Mouse (Mus musculus) ovary, adult 18-20 months (tissue): ENCODE results near the gene Myb.
"Not testable (repeated sequence)": the region's sequence is repeated elsewhere in the genome, so short reads cannot be mapped to it uniquely, and the experiment has no call there.

ENCODE experiments used
- DNase-seq: peaks from one replicate; pipeline ENCODE4 v3.0.0; 2022; ENCODE audit warnings: low spot score, mixed read lengths

Myb gene

DNA sequence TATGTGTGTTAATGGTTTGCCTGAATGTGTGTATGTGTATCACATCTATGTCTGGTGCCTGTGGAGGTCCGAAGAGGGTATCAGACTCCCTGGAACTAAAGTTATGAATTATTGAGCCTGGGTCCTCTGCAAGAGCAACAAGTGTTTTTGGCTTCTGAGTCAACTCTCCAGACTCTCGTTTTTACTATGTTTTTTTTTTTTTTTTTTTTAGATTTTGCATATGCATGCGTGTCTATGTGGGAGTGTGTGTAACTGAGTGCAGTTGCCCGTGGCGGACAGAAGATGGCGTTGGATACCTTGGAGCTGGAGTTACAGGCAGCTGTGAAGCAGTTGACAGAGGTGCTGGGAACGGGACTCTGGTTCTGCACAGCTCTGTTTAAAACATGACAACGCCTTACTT lies 7.7 kb upstream of the Myb start:
- DNase-seq = no peak

GRCm38 (mm10) chr10:21167842-21168241 lies 7.1 kb upstream of the Myb start:
- DNase-seq = no peak

- no peak for DNase-seq
These were observed 6.4 kb upstream of the Myb start for GRCm38 (mm10) chr10:21167165-21167564.

- DNase-seq = no peak
These were observed 4.6 kb upstream of the Myb start for GRCm38 (mm10) chr10:21165411-21165810.

GRCm38 (mm10) chr10:21162124-21162523 lies 1.3 kb upstream of the Myb start:
- DNase-seq = no peak

- no peak for DNase-seq
These were observed 743 bp upstream of the Myb start for GRCm38 (mm10) chr10:21161359-21162094.

DNA sequence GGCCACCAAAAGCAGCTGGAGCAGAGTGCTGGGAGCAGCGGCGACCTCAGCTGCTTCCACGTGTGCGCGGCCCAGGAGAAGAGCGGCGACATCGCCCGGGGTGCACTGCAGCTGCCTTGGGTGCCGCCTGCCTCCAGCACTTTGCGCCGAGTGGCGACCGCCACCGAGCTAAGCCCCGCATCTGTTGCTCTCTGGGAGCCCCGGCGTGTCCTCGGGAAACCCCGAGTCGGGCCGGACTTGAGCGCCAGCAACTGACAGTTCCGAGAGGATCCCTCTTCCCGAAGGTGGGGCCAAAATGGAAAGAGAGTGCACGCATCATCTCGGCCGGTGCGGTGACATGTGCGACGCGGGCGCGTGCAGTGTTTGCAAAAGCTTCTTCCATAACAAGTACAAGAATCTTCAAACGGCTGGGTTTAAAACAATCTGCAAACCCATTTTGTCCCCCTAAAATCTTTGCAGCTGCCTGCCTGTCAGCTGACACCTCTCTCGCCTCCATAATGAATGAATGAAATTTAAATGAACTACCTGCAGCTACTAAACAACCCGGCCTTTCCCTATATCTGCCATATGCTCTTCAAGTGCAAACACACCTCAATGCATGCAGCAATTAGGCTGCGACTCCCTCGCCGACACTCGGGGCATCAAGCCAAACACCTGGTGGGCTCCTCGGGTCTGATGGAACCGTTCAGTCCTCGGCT lies 938 bp downstream of the Myb start:
- no peak for DNase-seq

DNA sequence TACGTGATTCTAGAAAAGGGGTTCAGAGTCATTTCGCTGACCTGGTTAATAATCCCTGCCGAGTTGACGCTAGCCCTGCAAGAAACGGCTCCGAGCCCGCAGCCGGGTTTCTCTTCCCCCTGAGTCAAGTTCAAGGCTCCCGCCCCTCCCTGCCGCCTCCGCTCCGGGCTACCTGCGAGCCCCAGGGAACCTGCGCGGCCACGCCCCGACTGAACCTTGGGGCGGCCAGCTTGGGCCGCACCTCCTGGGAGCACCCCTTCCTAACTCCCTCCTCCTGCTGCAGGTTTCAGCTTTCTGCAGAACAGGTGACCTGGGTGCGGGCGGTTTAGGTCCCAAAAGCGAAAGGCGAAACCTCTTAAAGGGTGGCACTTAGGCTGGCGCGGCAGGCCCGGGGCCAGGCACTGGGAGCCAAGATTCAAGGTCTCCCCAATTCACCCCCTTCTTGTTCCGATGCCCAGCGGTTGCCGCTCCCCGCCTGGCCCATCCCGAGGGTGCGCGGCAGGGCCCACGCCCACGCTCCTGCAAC lies 1.8 kb downstream of the Myb start:
- DNase-seq = no peak

DNA sequence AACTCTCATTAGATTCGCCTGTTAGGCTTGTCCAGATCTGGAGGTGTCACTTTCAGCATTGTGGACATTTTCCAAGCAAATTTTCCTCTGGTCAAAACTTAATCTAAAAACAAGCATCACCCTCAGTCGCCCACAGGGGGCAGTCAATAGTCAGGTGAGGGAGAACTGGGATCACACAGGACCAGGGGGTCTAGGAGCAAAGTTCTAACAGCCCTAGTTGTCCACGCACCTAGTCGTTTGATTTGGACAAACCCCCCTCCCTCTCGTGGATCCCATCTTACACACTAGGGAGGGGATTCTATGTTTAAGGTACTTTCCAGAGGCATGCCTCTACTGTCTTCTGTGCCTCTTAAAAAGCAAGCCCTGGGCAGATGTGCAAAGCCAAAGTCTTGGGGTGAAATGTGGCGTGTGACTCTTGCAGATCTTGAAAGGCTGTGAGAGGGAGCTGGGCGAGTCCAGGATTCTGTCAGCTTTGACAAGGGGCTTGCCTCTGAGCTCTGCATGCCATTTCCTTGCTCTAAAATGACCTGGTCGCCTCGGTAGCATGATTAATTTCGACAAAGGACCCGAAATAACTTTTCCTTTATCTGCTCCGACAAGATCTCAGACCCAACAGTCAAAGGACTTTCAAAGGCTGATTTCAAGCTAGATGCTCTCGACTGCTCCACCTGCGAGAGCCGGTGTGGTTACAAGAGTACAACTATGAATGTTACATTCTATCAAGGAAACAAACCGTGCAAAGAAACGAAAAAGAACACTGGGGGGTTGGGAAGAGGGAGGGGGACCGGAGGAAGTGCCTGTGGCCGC lies 2.5 kb downstream of the Myb start:
- no peak for DNase-seq

DNA sequence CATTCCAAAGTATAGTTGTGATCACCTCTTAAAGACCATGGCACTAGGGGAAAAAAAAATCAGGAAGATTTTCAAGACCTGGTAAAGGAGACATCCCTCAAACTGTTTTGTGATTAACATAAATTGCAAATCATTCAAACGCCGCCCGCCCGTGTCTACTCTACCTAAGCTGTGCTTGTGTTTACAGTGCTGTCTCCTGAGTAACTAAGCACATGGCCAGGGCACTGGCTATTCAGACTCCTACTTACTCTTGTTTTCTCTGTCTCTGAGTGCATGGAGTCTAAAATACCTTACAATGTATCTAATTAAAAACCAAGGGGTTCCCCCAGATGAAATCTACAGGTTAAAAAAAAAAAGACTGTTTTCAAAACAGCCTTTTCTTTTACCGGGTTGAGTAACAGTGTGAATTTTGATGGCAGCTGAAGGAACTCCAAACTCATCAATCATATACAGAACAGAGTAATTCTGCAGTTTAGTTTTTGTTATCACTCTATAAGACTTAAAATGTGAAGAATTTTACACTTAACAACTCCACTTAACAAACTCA lies 3.8 kb downstream of the Myb start:
- no peak for DNase-seq

DNA sequence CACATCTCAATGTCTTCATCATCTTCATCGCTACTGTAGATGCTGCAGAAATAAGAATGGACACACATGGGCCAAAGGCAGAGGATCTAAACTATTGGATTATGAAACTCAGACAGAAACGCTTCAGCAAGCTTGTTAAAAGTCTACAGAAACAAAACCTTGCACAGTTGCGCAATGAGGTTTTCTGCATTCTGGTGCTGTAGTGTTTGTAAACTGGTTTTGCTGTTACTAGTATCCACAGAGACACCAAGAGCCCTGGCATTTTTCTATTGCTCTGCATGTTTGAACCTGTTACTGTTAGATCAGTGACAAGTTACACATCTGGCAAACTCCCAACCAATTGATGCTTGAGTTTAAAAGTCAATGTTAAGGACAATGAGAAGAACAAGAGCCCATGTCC lies 4.4 kb downstream of the Myb start:
- DNase-seq = no peak

DNA sequence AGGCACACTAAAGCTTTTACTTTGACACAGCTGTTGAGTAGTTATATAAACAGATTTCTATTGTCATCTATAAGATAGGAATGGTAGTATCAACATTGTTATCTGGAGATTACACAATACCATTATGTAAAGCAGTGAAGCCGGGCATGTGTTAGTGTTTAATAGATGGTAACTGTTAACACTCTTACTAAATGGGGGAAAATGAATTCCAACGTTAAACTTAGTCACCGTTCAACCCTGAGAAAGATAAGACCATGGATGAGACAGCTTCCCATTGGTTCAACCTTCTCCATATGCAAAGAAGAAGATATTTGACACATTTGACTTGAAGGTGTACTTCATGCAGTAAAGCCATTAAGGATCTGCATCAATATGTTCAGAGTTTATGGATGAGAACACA lies 5.9 kb downstream of the Myb start:
- no peak for DNase-seq

GRCm38 (mm10) chr10:21153433-21153832 lies 7.4 kb downstream of the Myb start:
- DNase-seq = no peak

- no peak for DNase-seq
These were observed 8.0 kb downstream of the Myb start for GRCm38 (mm10) chr10:21152812-21153211.

- DNase-seq = no peak
These were observed 9.5 kb downstream of the Myb start for GRCm38 (mm10) chr10:21151320-21151719.

GRCm38 (mm10) chr10:21149945-21150344 lies 10.8 kb downstream of the Myb start:
- not testable (repeated sequence) for DNase-seq

DNA sequence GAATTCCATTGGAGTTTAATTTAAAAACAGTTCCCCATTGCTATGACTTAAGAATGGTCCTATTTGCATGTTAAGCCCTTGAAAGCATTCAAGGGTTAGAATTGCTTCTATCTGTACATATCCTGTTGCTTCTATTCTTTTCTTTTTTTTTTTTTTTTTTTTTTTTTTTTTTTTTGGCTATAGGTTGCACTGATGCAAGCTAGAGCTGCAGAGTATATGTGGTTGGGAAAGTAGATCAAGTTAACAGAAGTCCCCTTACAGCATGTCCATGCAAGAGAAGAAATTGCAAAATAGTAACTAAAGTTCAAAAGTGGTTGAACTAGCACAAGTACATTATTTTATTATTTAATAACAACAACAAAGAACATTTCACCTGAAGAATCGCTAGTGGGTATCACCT lies 14.1 kb downstream of the Myb start:
- DNase-seq = no peak

GRCm38 (mm10) chr10:21146263-21146662 lies 14.5 kb downstream of the Myb start:
- no peak for DNase-seq

GRCm38 (mm10) chr10:21144627-21145504 lies 15.9 kb downstream of the Myb start:
- DNase-seq = peak; percentile 48

- no peak for DNase-seq
These were observed 25.5 kb downstream of the Myb start for GRCm38 (mm10) chr10:21135297-21135696.

- no peak for DNase-seq
These were observed 29.8 kb downstream of the Myb start for GRCm38 (mm10) chr10:21130901-21131493.
